Mouse (Mus musculus) embryonic fibroblast, embryonic 13.5 days (primary cell): ENCODE results near the gene Lonrf2. TPM values are rescaled to one million over a fixed set of nuclear protein-coding genes. Genes with fewer than 3 reads are reported as not detected.

Source experiments
- H3K27ac ChIP-seq: 2 replicates; pipeline ENCODE4 v1.5.1; 2012; ENCODE audit warnings: low read length, control low read depth, inconsistent platforms; ENCODE audit not compliant: insufficient read depth
- H3K4me1 ChIP-seq: 2 replicates; pipeline ENCODE4 v1.6.1; 2011; ENCODE audit warnings: low read length; ENCODE audit not compliant: control insufficient read depth, insufficient read depth
- H3K4me3 ChIP-seq: 2 replicates; pipeline ENCODE4 v1.5.1; 2011; ENCODE audit warnings: mild to moderate bottlenecking, control low read depth, low read length; ENCODE audit not compliant: insufficient read depth
- CTCF ChIP-seq: IDR thresholded peaks from 2 replicates; pipeline ENCODE4 v1.5.1; 2011; ENCODE audit warnings: mild to moderate bottlenecking, control low read depth, low read length, moderate library complexity, borderline replicate concordance; ENCODE audit not compliant: insufficient read depth
- POLR2A ChIP-seq: IDR thresholded peaks from 2 replicates; pipeline ENCODE4 v1.6.1; 2011; ENCODE audit warnings: low read depth, mild to moderate bottlenecking, control low read depth, low read length, moderate library complexity
- polyA plus RNA-seq: library from polyadenylated mRNA; stranded (reverse); fragments of >200 nt; gene quantifications from 2 replicates; pipeline ENCODE4 v1.2.4, GENCODE M21; 2011; ENCODE audit warnings: low read depth; ENCODE audit not compliant: missing spikeins, insufficient read length

Lonrf2 gene
- polyA plus RNA-seq, 1 experiment: 1.9 TPM

- Histone ChIP-seq H3K4me3 (no peak overlapping the region), H3K27ac (no peak overlapping the region), H3K4me1 (no peaks in the 10 kb centered on the region)
- TF ChIP-seq CTCF (no peak), POLR2A (no peak)
These were observed 6.3 kb upstream of the Lonrf2 start for GRCm38 (mm10) chr1:38842861-38843260.

- no peak for TF ChIP-seq POLR2A
- no peak for TF ChIP-seq CTCF
- no peak overlapping the region for H3K27ac ChIP-seq
- no peak overlapping the region for H3K4me3 ChIP-seq
- H3K4me1 ChIP-seq: no peaks in the 10 kb centered on the region
These were observed 3.4 kb upstream of the Lonrf2 start for GRCm38 (mm10) chr1:38839944-38840343.

- Histone ChIP-seq H3K4me1 (no peaks in the 10 kb centered on the region), H3K27ac (no peak overlapping the region), H3K4me3 (peak overlapping the region; percentile 35)
- TF ChIP-seq CTCF (no peak), POLR2A (no peak)
These were observed 689 bp downstream of the Lonrf2 start for GRCm38 (mm10) chr1:38835568-38836476.

GRCm38 (mm10) chr1:38834899-38835298 lies 1.6 kb downstream of the Lonrf2 start:
- no peaks in the 10 kb centered on the region for H3K4me1 ChIP-seq
- TF ChIP-seq CTCF: no peak
- no peak overlapping the region for H3K27ac ChIP-seq
- H3K4me3 ChIP-seq: no peak overlapping the region

- Histone ChIP-seq H3K4me1 (no peaks in the 10 kb centered on the region), H3K27ac (no peak overlapping the region), H3K4me3 (no peak overlapping the region)
- TF ChIP-seq POLR2A (no peak), CTCF (no peak)
These were observed 11.6 kb downstream of the Lonrf2 start for GRCm38 (mm10) chr1:38824926-38825325.

- no peaks in the 10 kb centered on the region for H3K4me1 ChIP-seq
- no peak overlapping the region for H3K4me3 ChIP-seq
- TF ChIP-seq CTCF (no peak), POLR2A (no peak)
- H3K27ac ChIP-seq: no peak overlapping the region
These were observed 12.7 kb downstream of the Lonrf2 start for GRCm38 (mm10) chr1:38823851-38824250.

- Histone ChIP-seq H3K4me3 (no peak overlapping the region), H3K27ac (no peak overlapping the region), H3K4me1 (no peaks in the 10 kb centered on the region)
- TF ChIP-seq POLR2A (no peak), CTCF (no peak)
These were observed 16.8 kb downstream of the Lonrf2 start for GRCm38 (mm10) chr1:38819691-38820090.

- TF ChIP-seq CTCF: no peak
- no peak for TF ChIP-seq POLR2A
- H3K4me3 ChIP-seq: no peak overlapping the region
- no peak overlapping the region for H3K27ac ChIP-seq
- H3K4me1 ChIP-seq: no peaks in the 10 kb centered on the region
These were observed 18.8 kb downstream of the Lonrf2 start for GRCm38 (mm10) chr1:38817671-38818070.

GRCm38 (mm10) chr1:38817268-38817667 lies 19.2 kb downstream of the Lonrf2 start:
- no peak overlapping the region for H3K27ac ChIP-seq
- TF ChIP-seq CTCF (no peak), POLR2A (no peak)
- H3K4me1 ChIP-seq: no peaks in the 10 kb centered on the region
- no peak overlapping the region for H3K4me3 ChIP-seq

- no peak for TF ChIP-seq CTCF
- TF ChIP-seq POLR2A: no peak
- no peak overlapping the region for H3K27ac ChIP-seq
- no peaks in the 10 kb centered on the region for H3K4me1 ChIP-seq
- no peak overlapping the region for H3K4me3 ChIP-seq
These were observed 20.2 kb downstream of the Lonrf2 start for GRCm38 (mm10) chr1:38816306-38816705.
